Mouse (Mus musculus): ENCODE measurements around the gene Podxl. TPM values are rescaled to one million over a fixed set of nuclear protein-coding genes. Genes with fewer than 3 reads are reported as not detected.
A peak's percentile ranks its signal among the peaks of the same experiment; 100 is the strongest.

Gene Podxl
- polyA plus RNA-seq, 1 experiment from 2014 or later, result 4.3 TPM

- no peak overlapping the region for H3K9ac ChIP-seq (ENCODE audit: low read depth, low read length)
- no peak overlapping the region for H3K4me3 ChIP-seq (ENCODE audit: low read depth, low read length)
- no peaks in the 10 kb centered on the region for H3K9me3 ChIP-seq (replicated peaks; ENCODE audit: control insufficient read depth, low read length)
- H3K36me3 ChIP-seq (ENCODE audit: control insufficient read depth, insufficient read depth), result peaks cover 3% of the 10 kb centered on the region; the same call in 1 of the 2 replicates
- 72% methylated on average over 5 of the region's 5 CpGs for WGBS (ENCODE audit: insufficient replicate concordance)
- H3K4me1 ChIP-seq (ENCODE audit: control insufficient read depth, low read depth, low read length), result peaks cover 18% of the 10 kb centered on the region
- ATAC-seq (ENCODE audit: low read depth), result no peak
- no peak overlapping the region for H3K27ac ChIP-seq (ENCODE audit: low read length)
- no peak overlapping the region for H3K4me2 ChIP-seq (ENCODE audit: low read depth, low read length)
- no peaks in the 10 kb centered on the region for H3K27me3 ChIP-seq (ENCODE audit: control insufficient read depth, insufficient read depth, low read depth, low read length)
Observed at GRCm38 (mm10) chr6:31523039-31523438, 40.7 kb downstream of the Podxl start.

GRCm38 (mm10) chr6:31522478-31522877 is 41.3 kb downstream of the Podxl start:
- Histone ChIP-seq H3K36me3 (ENCODE audit: control insufficient read depth, insufficient read depth) (peaks cover 3% of the 10 kb centered on the region; the same call in 1 of the 2 replicates), H3K9me3 (replicated peaks; ENCODE audit: control insufficient read depth, low read length) (no peaks in the 10 kb centered on the region), H3K27me3 (ENCODE audit: control insufficient read depth, insufficient read depth, low read depth, low read length) (no peaks in the 10 kb centered on the region), H3K9ac (ENCODE audit: low read depth, low read length) (no peak overlapping the region), H3K4me3 (ENCODE audit: low read depth, low read length) (no peak overlapping the region), H3K4me2 (ENCODE audit: low read depth, low read length) (no peak overlapping the region), H3K4me1 (ENCODE audit: control insufficient read depth, low read depth, low read length) (peaks cover 22% of the 10 kb centered on the region), H3K27ac (ENCODE audit: low read length) (no peak overlapping the region)
- no peak for ATAC-seq (ENCODE audit: low read depth)
- 85% methylated on average over 4 of the region's 4 CpGs for WGBS (ENCODE audit: insufficient replicate concordance)

DNA sequence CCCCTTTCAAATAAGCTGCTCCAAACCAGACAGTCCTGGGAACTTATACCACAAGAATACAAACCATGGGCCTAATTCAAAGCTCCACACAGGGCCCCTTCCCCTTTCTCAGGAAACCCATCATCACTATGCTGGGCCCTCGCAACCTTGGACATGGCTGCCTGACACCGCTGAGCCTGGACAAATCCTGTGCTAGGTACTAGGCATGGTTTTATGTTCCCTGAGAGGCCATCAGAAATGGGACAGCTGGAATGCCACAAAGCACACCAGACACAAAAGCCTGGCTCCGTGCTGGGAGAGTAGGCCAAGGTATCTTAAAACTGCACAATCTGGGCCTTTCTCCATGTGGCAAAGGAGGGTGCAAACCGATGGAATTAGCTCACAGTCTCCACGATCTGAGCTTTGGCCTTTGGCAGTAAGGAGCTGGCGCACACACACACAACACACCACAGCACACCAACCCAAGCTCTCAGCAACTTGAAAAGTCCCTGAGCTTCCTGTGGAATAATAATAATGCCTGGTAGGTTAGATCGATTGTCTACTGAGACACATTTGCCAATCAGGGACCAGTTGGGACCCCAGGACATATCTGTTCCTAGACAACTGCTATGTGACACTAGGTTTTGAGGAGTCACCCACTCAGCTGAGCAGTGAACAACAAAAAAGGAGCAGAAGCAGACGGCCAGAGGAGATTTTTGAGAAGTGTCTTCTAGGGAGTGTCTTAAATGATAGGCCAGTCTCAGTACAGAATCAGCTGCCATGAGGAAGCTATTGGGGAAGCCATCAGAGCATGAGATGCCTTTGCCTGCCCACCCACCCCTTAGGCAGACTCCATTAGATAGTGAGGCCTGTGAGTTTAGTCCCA is 42.1 kb downstream of the Podxl start:
- H3K27ac ChIP-seq (ENCODE audit: low read length), result no peak overlapping the region
- H3K36me3 ChIP-seq (ENCODE audit: control insufficient read depth, insufficient read depth), result peaks cover 3% of the 10 kb centered on the region; the same call in 1 of the 2 replicates

GRCm38 (mm10) chr6:31520486-31521215 is 43.1 kb downstream of the Podxl start:
- H3K9me3 ChIP-seq (replicated peaks; ENCODE audit: control insufficient read depth, low read length), result no peaks in the 10 kb centered on the region
- no peak overlapping the region for H3K4me3 ChIP-seq (ENCODE audit: low read depth, low read length)
- no peaks in the 10 kb centered on the region for H3K27me3 ChIP-seq (ENCODE audit: control insufficient read depth, insufficient read depth, low read depth, low read length)
- H3K9ac ChIP-seq (ENCODE audit: low read depth, low read length), result no peak overlapping the region
- 73% methylated on average over 7 of the region's 7 CpGs for WGBS (ENCODE audit: insufficient replicate concordance)
- H3K36me3 ChIP-seq (ENCODE audit: control insufficient read depth, insufficient read depth), result peaks cover 3% of the 10 kb centered on the region; the same call in 1 of the 2 replicates
- no peak overlapping the region for H3K4me2 ChIP-seq (ENCODE audit: low read depth, low read length)
- H3K4me1 ChIP-seq (ENCODE audit: control insufficient read depth, low read depth, low read length), result peaks cover 25% of the 10 kb centered on the region
- H3K27ac ChIP-seq (ENCODE audit: low read length), result no peak overlapping the region
- no peak for ATAC-seq (ENCODE audit: low read depth)

More for the DNA sequence above, 42.1 kb downstream of the Podxl start:
- Histone ChIP-seq H3K4me1 (ENCODE audit: control insufficient read depth, low read depth, low read length) (peaks cover 25% of the 10 kb centered on the region), H3K4me2 (ENCODE audit: low read depth, low read length) (no peak overlapping the region), H3K9me3 (replicated peaks; ENCODE audit: control insufficient read depth, low read length) (no peaks in the 10 kb centered on the region), H3K9ac (ENCODE audit: low read depth, low read length) (no peak overlapping the region), H3K27me3 (ENCODE audit: control insufficient read depth, insufficient read depth, low read depth, low read length) (no peaks in the 10 kb centered on the region), H3K4me3 (ENCODE audit: low read depth, low read length) (no peak overlapping the region)
- ATAC-seq (ENCODE audit: low read depth), result no peak
- WGBS (ENCODE audit: insufficient replicate concordance), result 81% methylated on average over 8 of the region's 8 CpGs

GRCm38 (mm10) chr6:31519001-31519471 is 44.7 kb downstream of the Podxl start:
- peak; percentile 84 for ATAC-seq (ENCODE audit: low read depth)
- Histone ChIP-seq H3K27ac (ENCODE audit: low read length) (peak overlapping the region; percentile 53), H3K36me3 (ENCODE audit: control insufficient read depth, insufficient read depth) (peaks cover under 1% of the 10 kb centered on the region), H3K4me3 (ENCODE audit: low read depth, low read length) (no peak overlapping the region), H3K4me1 (ENCODE audit: control insufficient read depth, low read depth, low read length) (peaks cover 25% of the 10 kb centered on the region), H3K9ac (ENCODE audit: low read depth, low read length) (no peak overlapping the region), H3K9me3 (replicated peaks; ENCODE audit: control insufficient read depth, low read length) (no peaks in the 10 kb centered on the region), H3K27me3 (ENCODE audit: control insufficient read depth, insufficient read depth, low read depth, low read length) (no peaks in the 10 kb centered on the region), H3K4me2 (ENCODE audit: low read depth, low read length) (no peak overlapping the region)
- WGBS (ENCODE audit: insufficient replicate concordance), result 19% methylated on average over 8 of the region's 8 CpGs

DNA sequence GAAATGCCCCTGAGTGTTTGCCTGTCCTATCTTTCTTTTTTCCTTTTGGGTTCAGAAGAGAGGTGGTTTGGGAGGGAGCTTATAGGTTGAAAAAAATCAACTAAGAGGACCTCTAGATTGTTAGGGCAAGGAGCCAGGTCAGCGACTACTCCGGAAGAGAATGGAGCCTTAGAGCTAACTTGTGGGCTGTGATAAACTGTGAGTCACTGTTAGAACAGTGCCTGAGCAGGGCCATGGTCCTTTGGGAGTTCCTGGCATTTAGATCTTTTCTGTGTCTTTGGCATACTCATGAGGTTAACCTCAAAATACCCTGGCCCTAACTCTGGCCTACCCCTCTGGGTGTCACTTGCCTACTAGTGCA is 45.5 kb downstream of the Podxl start:
- H3K4me1 ChIP-seq (ENCODE audit: control insufficient read depth, low read depth, low read length), result peaks cover 25% of the 10 kb centered on the region
- WGBS (ENCODE audit: insufficient replicate concordance), result 32% methylated on average over 2 of the region's 2 CpGs
- H3K4me2 ChIP-seq (ENCODE audit: low read depth, low read length), result no peak overlapping the region
- no peak overlapping the region for H3K4me3 ChIP-seq (ENCODE audit: low read depth, low read length)
- H3K9ac ChIP-seq (ENCODE audit: low read depth, low read length), result no peak overlapping the region
- ATAC-seq (ENCODE audit: low read depth), result peak; percentile 16
- H3K27me3 ChIP-seq (ENCODE audit: control insufficient read depth, insufficient read depth, low read depth, low read length), result no peaks in the 10 kb centered on the region
- no peaks in the 10 kb centered on the region for H3K9me3 ChIP-seq (replicated peaks; ENCODE audit: control insufficient read depth, low read length)
- H3K36me3 ChIP-seq (ENCODE audit: control insufficient read depth, insufficient read depth), result no peaks in the 10 kb centered on the region; the same call in 1 of the 2 replicates
- peak overlapping the region; percentile 53 for H3K27ac ChIP-seq (ENCODE audit: low read length)

DNA sequence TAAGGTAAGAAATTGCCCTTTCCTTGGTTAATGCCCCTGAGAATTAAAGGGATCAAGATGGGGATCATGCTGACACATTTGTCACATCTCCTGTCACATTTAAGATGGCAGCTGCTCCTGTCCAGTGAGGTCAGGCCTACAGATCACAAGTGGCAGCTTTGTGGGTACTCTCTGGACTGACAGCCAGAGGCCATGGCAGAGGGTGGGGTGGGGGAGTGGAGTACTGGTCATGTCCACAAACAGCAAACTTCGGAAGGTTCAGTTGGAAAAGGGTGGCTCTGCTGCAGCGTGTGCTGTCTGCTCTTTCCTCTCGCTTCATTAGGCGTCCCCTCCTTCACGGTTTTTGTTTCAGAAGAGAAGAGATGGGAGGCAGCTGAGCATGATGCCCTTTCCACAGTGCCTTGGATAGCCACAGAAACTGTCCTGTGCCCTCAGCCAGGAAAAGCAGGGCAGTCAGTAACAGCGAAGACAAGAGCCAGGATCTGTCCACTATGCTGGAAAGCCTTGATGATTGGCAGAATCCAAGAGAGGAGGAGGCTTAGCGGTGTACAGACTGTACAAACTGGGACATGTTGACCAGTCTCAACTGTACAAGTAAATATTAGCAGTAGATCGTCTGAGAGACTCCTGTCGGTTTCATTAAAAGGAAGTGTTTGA is 46.0 kb downstream of the Podxl start:
- ATAC-seq (ENCODE audit: low read depth), result peak; percentile 76
- 68% methylated on average over 9 of the region's 9 CpGs for WGBS (ENCODE audit: insufficient replicate concordance)
- H3K27me3 ChIP-seq (ENCODE audit: control insufficient read depth, insufficient read depth, low read depth, low read length), result no peaks in the 10 kb centered on the region
- peaks cover 25% of the 10 kb centered on the region for H3K4me1 ChIP-seq (ENCODE audit: control insufficient read depth, low read depth, low read length)
- H3K9me3 ChIP-seq (replicated peaks; ENCODE audit: control insufficient read depth, low read length), result no peaks in the 10 kb centered on the region
- no peak overlapping the region for H3K4me3 ChIP-seq (ENCODE audit: low read depth, low read length)
- H3K27ac ChIP-seq (ENCODE audit: low read length), result peak overlapping the region; percentile 53
- H3K9ac ChIP-seq (ENCODE audit: low read depth, low read length), result no peak overlapping the region
- H3K36me3 ChIP-seq (ENCODE audit: control insufficient read depth, insufficient read depth), result no peaks in the 10 kb centered on the region; the same call in 1 of the 2 replicates
- H3K4me2 ChIP-seq (ENCODE audit: low read depth, low read length), result no peak overlapping the region

DNA sequence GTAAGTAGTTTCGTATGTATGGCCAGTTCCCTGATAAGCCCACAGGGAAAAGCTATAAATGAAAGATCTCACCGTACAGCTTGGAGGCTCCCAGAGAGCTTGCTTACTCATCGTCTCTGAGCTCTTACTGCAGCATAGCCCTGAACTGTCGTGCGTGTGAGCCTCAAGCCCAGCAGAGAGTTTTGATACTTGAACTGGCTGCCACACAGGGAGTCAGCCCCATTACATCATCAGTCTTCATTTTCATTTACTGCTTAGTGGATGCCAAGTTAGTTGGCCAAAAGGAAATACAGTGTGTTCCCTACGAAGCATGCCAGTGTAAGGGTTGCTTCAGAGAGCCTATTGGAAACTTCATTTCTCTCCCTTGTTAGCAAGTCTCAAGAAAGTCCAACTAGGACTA is 50.1 kb downstream of the Podxl start:
- no peak overlapping the region for H3K27ac ChIP-seq (ENCODE audit: low read length)
- H3K36me3 ChIP-seq (ENCODE audit: control insufficient read depth, insufficient read depth), result no peaks in the 10 kb centered on the region; the same call in 1 of the 2 replicates
- WGBS (ENCODE audit: insufficient replicate concordance), result 44% methylated on average over 6 of the region's 6 CpGs
- H3K4me2 ChIP-seq (ENCODE audit: low read depth, low read length), result no peak overlapping the region
- no peak for ATAC-seq (ENCODE audit: low read depth)
- H3K4me3 ChIP-seq (ENCODE audit: low read depth, low read length), result no peak overlapping the region
- peaks cover 13% of the 10 kb centered on the region for H3K4me1 ChIP-seq (ENCODE audit: control insufficient read depth, low read depth, low read length)
- H3K9me3 ChIP-seq (replicated peaks; ENCODE audit: control insufficient read depth, low read length), result no peaks in the 10 kb centered on the region
- H3K9ac ChIP-seq (ENCODE audit: low read depth, low read length), result no peak overlapping the region
- no peaks in the 10 kb centered on the region for H3K27me3 ChIP-seq (ENCODE audit: control insufficient read depth, insufficient read depth, low read depth, low read length)
